Mouse (Mus musculus) frontal cortex, postnatal 14 days (tissue): ENCODE data around the gene Srek1ip1.
A peak's percentile ranks its signal among the peaks of the same experiment; 100 is the strongest.

Source experiments
- DNase-seq, 2 experiments: peaks; one replicate each; pipeline ENCODE4 v3.0.0; 2022; ENCODE audit warnings: low spot score in 2 of 2

Gene Srek1ip1

GRCm38 (mm10) chr13:104792184-104792583, at the start of gene Srek1ip1:
Gene Srek1ip1 (plus strand): TSS chr13:104792484.
- DNase-seq: no peak

GRCm38 (mm10) chr13:104742866-104743265, 49.4 kb upstream of the Srek1ip1 start:
- DNase-seq: no peak

DNA sequence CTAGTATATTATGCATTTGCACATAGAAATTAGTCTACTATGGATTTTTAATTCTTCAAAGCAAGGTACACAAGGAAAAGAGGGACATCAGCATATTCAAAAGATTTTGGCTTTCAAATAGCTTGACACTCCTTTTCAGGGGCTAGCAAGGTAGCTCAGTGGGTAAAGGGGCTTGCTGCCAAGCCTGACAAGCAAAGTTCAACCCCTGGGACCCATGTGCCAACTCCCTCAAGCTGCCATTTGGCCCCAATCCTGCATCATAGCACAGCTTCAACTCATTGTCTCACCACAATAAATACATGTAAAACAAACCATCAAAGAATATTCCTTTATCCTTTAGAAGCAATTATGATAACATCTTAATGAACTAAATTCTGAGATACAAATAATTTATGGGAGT, 45.3 kb upstream of the Srek1ip1 start:
- no peak for DNase-seq

DNA sequence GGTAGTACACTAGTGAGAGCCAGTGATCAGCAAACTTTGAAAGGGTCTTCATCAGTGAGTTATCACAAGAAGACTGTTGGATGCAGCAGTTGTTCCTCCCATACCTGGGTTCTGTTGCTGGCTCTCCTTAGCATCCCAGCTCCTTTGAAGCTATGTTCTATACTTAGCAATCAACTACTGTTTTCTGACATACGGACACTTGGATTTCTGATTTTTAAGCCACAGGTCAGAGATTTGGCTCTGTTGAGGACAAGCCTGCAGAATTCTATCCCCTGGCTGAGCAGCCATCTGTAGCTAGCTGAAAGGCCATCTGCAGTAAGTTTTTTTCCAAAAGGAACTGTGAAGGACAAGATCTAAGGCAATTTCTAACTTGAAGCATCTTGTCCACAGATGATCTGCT, 32.9 kb upstream of the Srek1ip1 start:
- DNase-seq: no peak

GRCm38 (mm10) chr13:104762401-104762800, 29.9 kb upstream of the Srek1ip1 start:
- no peak for DNase-seq

DNA sequence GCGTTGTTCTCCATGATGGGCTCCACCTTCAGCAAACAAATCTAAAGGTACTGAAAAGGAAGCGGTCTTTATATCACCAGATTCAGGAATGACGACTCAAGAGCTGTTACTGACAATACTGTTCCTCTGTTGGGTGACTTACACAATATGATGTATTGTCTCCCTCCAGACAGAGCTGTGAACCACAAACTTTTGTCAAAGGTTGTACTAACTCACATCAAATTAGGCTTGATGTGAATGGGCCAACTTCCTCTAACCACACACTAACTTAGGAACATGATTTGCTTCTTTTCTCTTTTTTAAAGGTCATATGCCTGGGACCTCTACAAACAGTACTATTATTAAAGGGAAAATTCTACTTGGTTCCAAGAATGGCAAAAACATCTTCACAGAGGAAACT, 29.1 kb upstream of the Srek1ip1 start:
- DNase-seq: no peak

- DNase-seq: no peak
These were observed 13.1 kb upstream of the Srek1ip1 start for GRCm38 (mm10) chr13:104779104-104779670.

- DNase-seq: no peak
These were observed 5.0 kb upstream of the Srek1ip1 start for GRCm38 (mm10) chr13:104787260-104787659.

GRCm38 (mm10) chr13:104789663-104790062, 2.6 kb upstream of the Srek1ip1 start:
- no peak for DNase-seq

DNA sequence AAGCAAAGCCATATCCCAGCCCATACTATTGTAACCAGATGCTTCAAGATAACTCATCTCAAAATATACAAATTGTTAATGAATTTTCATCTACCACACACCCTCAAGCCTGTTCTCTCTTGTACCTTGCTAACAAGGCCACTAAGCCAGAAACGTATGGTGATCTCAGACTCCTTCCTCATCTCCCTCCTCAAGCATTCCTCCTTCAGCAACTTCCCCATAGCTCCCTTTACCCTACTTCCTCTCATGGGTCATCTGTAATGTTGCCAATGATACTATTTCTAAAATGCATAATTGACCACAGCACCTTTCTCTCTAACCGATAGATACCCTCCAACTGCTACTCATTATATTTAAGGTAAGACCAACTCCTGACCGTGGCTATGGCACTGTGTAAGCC, 2.1 kb downstream of the Srek1ip1 start:
- DNase-seq: no peak

GRCm38 (mm10) chr13:104799067-104799466, 6.8 kb downstream of the Srek1ip1 start:
- no peak for DNase-seq

GRCm38 (mm10) chr13:104799566-104800182, 7.4 kb downstream of the Srek1ip1 start:
- DNase-seq: no peak

DNA sequence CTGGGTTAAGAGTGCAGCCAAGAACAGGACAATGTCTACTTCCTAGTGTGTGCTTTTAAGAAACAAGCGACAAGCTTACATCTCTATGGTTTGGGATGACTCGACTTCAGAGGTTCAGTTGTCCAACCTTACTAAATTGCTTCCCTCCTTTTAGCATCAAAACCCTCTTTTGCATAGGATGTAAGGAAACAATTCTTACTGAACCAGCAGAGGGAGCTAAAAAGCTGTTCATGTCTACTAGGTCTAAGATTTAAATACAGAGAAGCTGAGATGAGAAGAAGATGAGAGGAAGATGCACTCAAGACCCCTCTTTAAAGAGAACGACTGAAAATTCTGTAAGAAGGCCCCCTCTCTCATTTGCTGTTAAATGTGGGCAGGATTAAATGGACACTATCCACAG, 13.4 kb downstream of the Srek1ip1 start:
- no peak for DNase-seq

DNA sequence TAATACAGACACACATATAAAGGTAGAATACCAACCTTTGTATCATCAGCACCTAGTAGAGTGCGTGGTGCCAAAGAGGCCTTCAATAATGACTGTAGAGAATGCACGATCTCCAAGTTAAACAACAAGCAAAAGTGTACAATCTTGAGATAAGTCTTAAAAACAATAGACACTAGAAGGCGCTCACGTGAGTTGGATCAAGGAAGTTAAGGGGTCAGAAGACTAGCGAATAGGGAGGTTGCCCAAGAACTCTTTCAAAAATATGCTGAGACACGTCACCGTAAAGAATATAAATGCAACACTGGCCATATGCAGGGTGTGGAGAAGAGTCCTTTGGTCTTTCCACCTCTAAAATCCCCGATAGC, 24.0 kb downstream of the Srek1ip1 start:
- DNase-seq: no peak

DNA sequence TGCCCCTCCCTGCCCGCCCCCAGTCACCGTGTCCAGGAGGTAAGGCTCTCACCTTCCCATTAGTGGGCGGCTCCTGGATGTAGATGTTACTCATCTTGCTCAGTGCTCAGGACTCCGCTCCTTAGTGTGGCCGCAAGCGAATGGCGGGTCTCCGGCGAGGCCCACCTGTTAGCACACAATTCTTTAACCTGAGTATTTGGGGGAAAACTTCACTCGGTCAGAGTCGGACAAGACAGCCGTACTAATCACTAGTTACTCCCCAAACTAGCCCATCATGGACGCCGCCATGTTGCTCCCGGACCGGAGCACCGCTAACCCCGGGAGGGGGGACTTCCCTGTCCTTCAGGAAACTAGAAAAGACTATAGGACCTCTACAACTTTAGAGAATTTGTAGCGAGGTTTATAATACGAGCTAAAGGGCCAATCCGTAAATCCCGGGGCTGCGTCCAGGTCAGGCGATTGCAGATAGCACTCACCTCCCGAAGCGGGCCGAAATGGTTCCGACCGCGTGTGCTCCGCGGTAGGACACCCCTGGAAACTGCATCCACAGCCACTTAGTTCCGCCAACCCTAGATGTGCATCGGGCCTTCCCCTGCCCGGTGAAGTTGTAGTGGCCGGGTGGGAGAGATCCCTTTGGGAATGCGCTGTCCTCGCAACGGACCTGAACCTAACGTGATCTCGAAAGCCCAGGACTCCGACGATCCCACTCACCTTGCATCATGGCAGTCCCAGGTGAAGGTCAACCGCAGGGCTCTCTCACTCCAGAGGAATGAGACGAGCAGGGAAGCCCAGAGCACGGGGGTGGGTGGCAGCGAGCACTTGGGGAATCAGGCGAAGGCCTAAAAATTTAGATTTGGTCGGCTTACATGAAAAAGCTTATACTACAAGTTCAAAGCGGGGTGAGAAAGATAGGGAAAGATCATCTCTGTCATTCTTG, 24.6 kb downstream of the Srek1ip1 start, which contains the start of gene Cwc27:
Cwc27 (minus strand) TSS at position 508 of the 937 bp plus-strand sequence.
- DNase-seq: peak; percentile 73 to 79

GRCm38 (mm10) chr13:104817696-104818095, 25.4 kb downstream of the Srek1ip1 start:
- no peak for DNase-seq

GRCm38 (mm10) chr13:104821192-104821591, 28.9 kb downstream of the Srek1ip1 start:
- DNase-seq: no peak

DNA sequence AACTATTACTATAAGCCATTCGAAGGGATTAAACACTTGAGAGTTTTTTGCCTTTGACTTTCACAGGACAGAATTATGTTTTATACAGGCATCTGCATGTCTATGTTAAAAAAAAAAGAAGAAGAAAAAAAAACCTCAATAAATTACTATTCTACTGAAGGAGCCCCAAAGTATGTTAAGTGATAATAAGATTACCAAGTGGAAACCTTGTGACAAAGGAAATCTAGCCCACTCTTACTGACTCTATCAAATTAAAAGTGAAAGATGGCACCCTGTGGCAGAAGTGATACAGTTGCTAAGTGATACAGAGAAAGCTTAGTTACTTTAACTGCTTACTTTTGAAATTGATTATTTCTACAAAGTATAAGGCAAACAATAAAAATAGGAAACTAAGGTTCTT, 29.6 kb downstream of the Srek1ip1 start:
- no peak for DNase-seq

GRCm38 (mm10) chr13:104822411-104822838, 30.1 kb downstream of the Srek1ip1 start:
- no peak for DNase-seq

- DNase-seq: no peak
These were observed 33.2 kb downstream of the Srek1ip1 start for GRCm38 (mm10) chr13:104825470-104825869.

GRCm38 (mm10) chr13:104832811-104833210, 40.5 kb downstream of the Srek1ip1 start:
- DNase-seq: no peak

DNA sequence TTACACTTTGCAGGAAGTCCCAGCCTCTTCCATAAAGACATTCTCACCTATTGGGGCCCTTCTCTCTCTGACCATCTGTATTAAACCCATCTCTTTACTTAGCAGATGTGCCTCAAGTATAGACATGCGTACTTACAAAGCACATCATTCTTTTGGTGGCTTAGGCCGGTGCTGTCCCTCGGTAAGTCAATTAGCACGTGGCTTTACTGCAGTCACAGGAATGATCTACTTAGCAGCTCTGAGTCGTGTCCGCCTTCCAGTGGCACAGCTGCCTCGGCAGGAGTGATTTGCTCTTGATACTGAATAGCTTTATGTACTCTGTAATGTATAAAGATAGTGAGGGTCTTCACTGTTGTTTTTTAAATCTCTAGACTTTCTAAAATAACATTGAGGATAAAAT, 45.3 kb downstream of the Srek1ip1 start:
- no peak for DNase-seq

- DNase-seq: no peak
These were observed 49.7 kb downstream of the Srek1ip1 start for GRCm38 (mm10) chr13:104841937-104842336.
